Mouse (Mus musculus) spleen, adult 2 months (tissue): ENCODE results near the gene Tm9sf1.

Experiments used
- CTCF ChIP-seq: fragments of 200-500 bp; IDR thresholded peaks from 2 replicates; pipeline ENCODE4 v1.5.1; 2011; ENCODE audit warnings: mild to moderate bottlenecking, inconsistent platforms; ENCODE audit not compliant: insufficient read depth, insufficient read length, insufficient replicate concordance; ENCODE audit errors: extremely low read depth
- POLR2A ChIP-seq: fragments of 200-500 bp; IDR thresholded peaks from 2 replicates; pipeline ENCODE4 v1.6.1; 2011; ENCODE audit warnings: low read depth, low read length, inconsistent platforms

- TF ChIP-seq CTCF (no peak), POLR2A (no peak)
Observed at GRCm38 (mm10) chr14:55649884-55650283, 6.3 kb upstream of the Tm9sf1 start, which contains the start of gene Tssk4.
